Mouse (Mus musculus) intestine, embryonic 15.5 days (tissue): Measurements from ENCODE around the gene BC024063. TPM values are rescaled to one million over a fixed set of nuclear protein-coding genes. Genes with fewer than 3 reads are reported as not detected.

ENCODE experiments used
- polyA plus RNA-seq: library from polyadenylated mRNA; unstranded; fragments of >200 nt; fragmentation: Nextera tagmentation; extraction: Ambion mirVana; gene quantifications from 2 replicates; pipeline ENCODE4 v1.2.1, GENCODE M21; 2015

The BC024063 gene
- polyA plus RNA-seq, 1 experiment from 2014 or later, result 3.8 TPM

Other genes with a start within 250 kb of the BC024063 start
- gene Gm32687, start 219.4 kb upstream of the BC024063 start, polyA plus RNA-seq, result 5.5 and 6.3 TPM in 2 replicates
- 2.3 and 2.7 TPM in 2 replicates for gene Zfp781, start 152.9 kb upstream of the BC024063 start, polyA plus RNA-seq
- gene Zfp873, start 35.2 kb upstream of the BC024063 start, polyA plus RNA-seq, result 10.7 and 11.3 TPM in 2 replicates
- gene AU041133, start 44.7 kb downstream of the BC024063 start, polyA plus RNA-seq, result 4.6 and 5.4 TPM in 2 replicates
- 12.6 and 13.8 TPM in 2 replicates for gene Zfp938, start 157.9 kb downstream of the BC024063 start, polyA plus RNA-seq
- not detected in 2 replicates for gene 4932415D10Rik, start 233.2 kb downstream of the BC024063 start, polyA plus RNA-seq